ENCODE assay signal across 21 mouse cellular contexts in genomic region chr9:10645951-10646350, GRCm38 (mm10).
"Had no signal": no experiment of that assay in that cellular context is flagged by ENCODE, and none has a peak within 500 bp of the region (broad histone marks: within the 10 kb centered on the region; RNA-seq: fewer than 3 reads in every experiment).

No protein-coding gene starts in this region.

- H3K4me1 ChIP-seq: embryonic facial prominence, embryonic 10.5 days; embryonic facial prominence, embryonic 12.5 days; embryonic facial prominence, embryonic 13.5 days; embryonic facial prominence, embryonic 15.5 days; forebrain, embryonic 12.5 days; forebrain, embryonic 15.5 days had no signal

- H3K9me3 ChIP-seq: embryonic facial prominence, embryonic 10.5 days; embryonic facial prominence, embryonic 12.5 days; embryonic facial prominence, embryonic 13.5 days; embryonic facial prominence, embryonic 15.5 days; forebrain, embryonic 10.5 days; forebrain, embryonic 12.5 days; forebrain, embryonic 13.5 days; forebrain, embryonic 15.5 days had no signal

- H3K27ac ChIP-seq: embryonic facial prominence, embryonic 10.5 days; embryonic facial prominence, embryonic 12.5 days; embryonic facial prominence, embryonic 13.5 days; embryonic facial prominence, embryonic 15.5 days; forebrain, embryonic 10.5 days; forebrain, embryonic 12.5 days; forebrain, embryonic 13.5 days; forebrain, embryonic 15.5 days; gastrocnemius, adult 2 months had no signal

- H3K9ac ChIP-seq: embryonic facial prominence, embryonic 12.5 days; embryonic facial prominence, embryonic 13.5 days; embryonic facial prominence, embryonic 15.5 days; forebrain, embryonic 12.5 days; forebrain, embryonic 13.5 days; forebrain, embryonic 15.5 days; forebrain, postnatal 0 days had no signal

- H3K27me3 ChIP-seq: embryonic facial prominence, embryonic 12.5 days; embryonic facial prominence, embryonic 13.5 days; embryonic facial prominence, embryonic 15.5 days; forebrain, embryonic 12.5 days; forebrain, embryonic 13.5 days; forebrain, embryonic 15.5 days had no signal

- DNase-seq: cerebellum, adult 18-20 months; cerebellum, adult 8-10 months; cerebellum, adult 9-10 months; cerebellum, adult 9-11 months; embryo, embryonic 11 days; forebrain, postnatal 0 days; gastrocnemius, adult 2 months; gastrocnemius, postnatal 10 days; gastrocnemius, postnatal 14 days; gastrocnemius, postnatal 25 days; gastrocnemius, postnatal 36 days had no signal

- H3K4me2 ChIP-seq: embryonic facial prominence, embryonic 12.5 days; embryonic facial prominence, embryonic 13.5 days; embryonic facial prominence, embryonic 15.5 days; forebrain, embryonic 12.5 days; forebrain, embryonic 13.5 days; forebrain, embryonic 15.5 days had no signal

- ATAC-seq: forebrain, embryonic 14.5 days; forebrain, embryonic 15.5 days had no signal

- H3K36me3 ChIP-seq: embryonic facial prominence, embryonic 10.5 days; embryonic facial prominence, embryonic 12.5 days; embryonic facial prominence, embryonic 13.5 days; embryonic facial prominence, embryonic 15.5 days; forebrain, embryonic 10.5 days; forebrain, embryonic 12.5 days; forebrain, embryonic 15.5 days had no signal

- H3K4me3 ChIP-seq: embryonic facial prominence, embryonic 10.5 days; embryonic facial prominence, embryonic 12.5 days; embryonic facial prominence, embryonic 13.5 days; embryonic facial prominence, embryonic 15.5 days; erythroblast, embryonic 14.5 days; forebrain, embryonic 10.5 days; forebrain, embryonic 12.5 days; forebrain, embryonic 13.5 days; forebrain, embryonic 15.5 days; gastrocnemius, adult 2 months had no signal
